Mouse (Mus musculus): ENCODE data around the gene Bach2. TPM values are rescaled to one million over a fixed set of nuclear protein-coding genes. Genes with fewer than 3 reads are reported as not detected.
A peak's percentile ranks its signal among the peaks of the same experiment; 100 is the strongest.

The Bach2 gene
- polyA plus RNA-seq, 1 experiment: 57.6 TPM

- H3K4me3 ChIP-seq (replicated peaks; ENCODE audit: control insufficient read depth, low read depth, low read length): no peak overlapping the region
- H3K27ac ChIP-seq (ENCODE audit: control insufficient read depth, insufficient read depth, low read depth, low read length, poor library complexity): no peak overlapping the region
- no peaks in the 10 kb centered on the region; the same call in 1 of the 2 replicates for H3K4me1 ChIP-seq (ENCODE audit: control insufficient read depth, insufficient read depth, low read length)
- 73% methylated on average over 7 of the region's 7 CpGs for WGBS
- no peak for TF ChIP-seq POLR2A (IDR thresholded peaks at IDR 0.05; ENCODE audit: borderline replicate concordance, control insufficient read depth, low read depth, low read length)
- no peak for TF ChIP-seq CTCF (IDR thresholded peaks at IDR 0.05; ENCODE audit: control insufficient read depth, insufficient read depth, low read length)
Measured at GRCm38 (mm10) chr4:32555506-32555905, 316.9 kb downstream of the Bach2 start.

- 24% methylated on average over 6 of the region's 6 CpGs for WGBS
- H3K4me1 ChIP-seq (ENCODE audit: control insufficient read depth, insufficient read depth, low read length): peaks cover 1% of the 10 kb centered on the region
- no peak overlapping the region for H3K4me3 ChIP-seq (replicated peaks; ENCODE audit: control insufficient read depth, low read depth, low read length)
- H3K27ac ChIP-seq (ENCODE audit: control insufficient read depth, insufficient read depth, low read depth, low read length, poor library complexity): no peak overlapping the region
- TF ChIP-seq CTCF (IDR thresholded peaks at IDR 0.05; ENCODE audit: control insufficient read depth, insufficient read depth, low read length) (no peak), POLR2A (IDR thresholded peaks at IDR 0.05; ENCODE audit: borderline replicate concordance, control insufficient read depth, low read depth, low read length) (no peak)
Measured at GRCm38 (mm10) chr4:32560246-32560645, 321.6 kb downstream of the Bach2 start.

DNA sequence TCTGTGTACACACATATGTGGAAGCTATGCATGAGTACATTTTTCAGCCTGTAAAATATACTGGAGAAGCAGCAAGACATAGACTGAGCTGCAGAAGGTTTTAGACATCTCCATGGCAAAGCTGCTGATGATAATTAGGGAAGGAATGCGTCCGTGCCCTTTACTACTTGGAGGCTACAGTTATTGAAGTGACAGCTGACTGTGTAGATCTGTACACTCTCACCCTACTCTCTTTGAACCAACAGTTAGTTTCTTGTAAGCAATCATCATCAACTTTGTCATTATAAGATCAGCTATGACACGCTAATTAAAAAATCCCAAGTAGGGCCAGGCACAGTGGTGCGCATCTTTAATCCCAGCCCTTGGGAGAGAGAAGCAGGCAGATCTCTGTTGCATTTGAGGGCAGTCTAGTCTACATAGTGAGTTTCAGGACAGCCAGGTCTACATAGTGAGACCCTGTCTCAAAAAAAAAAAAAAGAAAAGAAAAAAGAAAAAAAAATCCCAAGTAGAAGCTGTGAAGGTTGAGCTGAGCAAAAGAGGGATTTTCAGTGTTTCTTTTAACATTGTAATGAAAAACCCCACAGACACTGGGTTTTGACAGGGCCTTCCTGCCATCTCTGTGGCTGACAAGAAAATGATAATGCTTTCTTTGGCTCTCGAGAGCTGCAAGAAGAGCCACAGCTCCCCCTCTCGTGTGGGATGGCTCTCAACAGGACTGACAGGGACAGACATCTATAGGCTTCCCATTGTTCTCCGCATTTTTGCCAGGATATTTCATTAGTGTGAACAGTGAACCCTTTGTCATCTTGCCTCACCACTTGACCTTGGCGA, 322.3 kb downstream of the Bach2 start:
- 77% methylated on average over 8 of the region's 8 CpGs for WGBS
- TF ChIP-seq CTCF (IDR thresholded peaks at IDR 0.05; ENCODE audit: control insufficient read depth, insufficient read depth, low read length): no peak
- no peak for TF ChIP-seq POLR2A (IDR thresholded peaks at IDR 0.05; ENCODE audit: borderline replicate concordance, control insufficient read depth, low read depth, low read length)
- H3K4me3 ChIP-seq (replicated peaks; ENCODE audit: control insufficient read depth, low read depth, low read length): no peak overlapping the region

DNA sequence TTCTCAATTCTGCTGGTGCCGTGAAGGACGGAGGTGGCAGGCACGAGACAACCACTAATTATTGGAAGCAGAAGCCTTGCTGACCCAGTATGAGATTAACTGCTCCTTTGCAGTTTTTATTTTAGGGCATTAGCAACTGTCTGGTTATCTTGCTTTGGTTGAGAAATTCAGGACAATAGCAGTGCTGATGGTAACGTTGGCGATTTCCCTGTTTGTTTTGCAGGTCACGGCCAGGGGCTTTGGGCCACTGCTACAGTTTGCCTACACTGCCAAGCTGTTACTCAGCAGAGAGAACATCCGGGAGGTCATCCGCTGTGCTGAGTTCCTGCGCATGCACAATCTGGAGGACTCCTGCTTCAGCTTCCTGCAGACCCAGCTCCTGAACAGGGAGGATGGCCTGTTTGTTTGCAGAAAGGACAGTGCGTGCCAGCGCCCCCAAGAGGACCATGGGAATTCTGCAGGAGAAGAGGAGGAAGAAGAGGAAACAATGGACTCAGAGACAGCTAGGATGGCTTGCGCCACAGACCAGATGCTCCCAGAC, 323.0 kb downstream of the Bach2 start:
- H3K27ac ChIP-seq (ENCODE audit: control insufficient read depth, insufficient read depth, low read depth, low read length, poor library complexity): no peak overlapping the region
- TF ChIP-seq POLR2A (IDR thresholded peaks at IDR 0.05; ENCODE audit: borderline replicate concordance, control insufficient read depth, low read depth, low read length) (no peak), CTCF (IDR thresholded peaks at IDR 0.05; ENCODE audit: control insufficient read depth, insufficient read depth, low read length) (peak; percentile 23; the same call in 1 of the 2 replicates)
- H3K4me3 ChIP-seq (replicated peaks; ENCODE audit: control insufficient read depth, low read depth, low read length): no peak overlapping the region
- peaks cover 3% of the 10 kb centered on the region for H3K4me1 ChIP-seq (ENCODE audit: control insufficient read depth, insufficient read depth, low read length)
- 72% methylated on average over 12 of the region's 12 CpGs for WGBS

More for the DNA sequence above, 322.3 kb downstream of the Bach2 start:
- Histone ChIP-seq H3K27ac (ENCODE audit: control insufficient read depth, insufficient read depth, low read depth, low read length, poor library complexity) (no peak overlapping the region), H3K4me1 (ENCODE audit: control insufficient read depth, insufficient read depth, low read length) (peaks cover 3% of the 10 kb centered on the region)

- Histone ChIP-seq H3K4me1 (ENCODE audit: control insufficient read depth, insufficient read depth, low read length) (peaks cover 3% of the 10 kb centered on the region), H3K4me3 (replicated peaks; ENCODE audit: control insufficient read depth, low read depth, low read length) (no peak overlapping the region), H3K27ac (ENCODE audit: control insufficient read depth, insufficient read depth, low read depth, low read length, poor library complexity) (no peak overlapping the region)
- TF ChIP-seq CTCF (IDR thresholded peaks at IDR 0.05; ENCODE audit: control insufficient read depth, insufficient read depth, low read length): no peak
- TF ChIP-seq POLR2A (IDR thresholded peaks at IDR 0.05; ENCODE audit: borderline replicate concordance, control insufficient read depth, low read depth, low read length): no peak
- 92% methylated on average over 35 of the region's 35 CpGs for WGBS
Measured at GRCm38 (mm10) chr4:32562319-32563115, 323.9 kb downstream of the Bach2 start.

DNA sequence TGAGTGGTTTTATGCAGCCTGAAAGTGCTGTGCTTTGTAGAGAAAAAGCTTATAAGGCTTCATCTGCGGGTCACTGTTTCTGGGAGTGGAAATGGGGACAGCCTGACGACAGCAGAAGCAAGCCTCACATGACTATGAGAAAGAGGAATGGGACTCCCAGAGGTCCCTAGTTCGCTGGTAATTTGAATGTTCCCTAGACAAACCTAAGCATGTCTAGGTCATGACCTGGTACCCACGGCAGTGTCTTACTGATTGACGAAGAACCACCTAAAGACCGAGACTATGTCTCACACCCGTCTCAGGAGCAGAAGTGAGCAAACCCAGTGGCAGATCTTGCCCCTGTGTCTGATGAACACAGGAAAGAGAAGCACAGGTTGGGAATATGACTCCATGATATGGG, 325.8 kb downstream of the Bach2 start:
- H3K4me1 ChIP-seq (ENCODE audit: control insufficient read depth, insufficient read depth, low read length): peaks cover 3% of the 10 kb centered on the region
- WGBS: 70% methylated on average over 7 of the region's 7 CpGs
- H3K4me3 ChIP-seq (replicated peaks; ENCODE audit: control insufficient read depth, low read depth, low read length): no peak overlapping the region
- TF ChIP-seq POLR2A (IDR thresholded peaks at IDR 0.05; ENCODE audit: borderline replicate concordance, control insufficient read depth, low read depth, low read length) (no peak), CTCF (IDR thresholded peaks at IDR 0.05; ENCODE audit: control insufficient read depth, insufficient read depth, low read length) (no peak)
- peak overlapping the region; percentile 46; the same call in 1 of the 2 replicates for H3K27ac ChIP-seq (ENCODE audit: control insufficient read depth, insufficient read depth, low read depth, low read length, poor library complexity)

GRCm38 (mm10) chr4:32564918-32565317, 326.3 kb downstream of the Bach2 start:
- Histone ChIP-seq H3K4me3 (replicated peaks; ENCODE audit: control insufficient read depth, low read depth, low read length) (no peak overlapping the region), H3K27ac (ENCODE audit: control insufficient read depth, insufficient read depth, low read depth, low read length, poor library complexity) (peak overlapping the region; percentile 46; the same call in 1 of the 2 replicates), H3K4me1 (ENCODE audit: control insufficient read depth, insufficient read depth, low read length) (peaks cover 4% of the 10 kb centered on the region)
- TF ChIP-seq CTCF (IDR thresholded peaks at IDR 0.05; ENCODE audit: control insufficient read depth, insufficient read depth, low read length) (no peak), POLR2A (IDR thresholded peaks at IDR 0.05; ENCODE audit: borderline replicate concordance, control insufficient read depth, low read depth, low read length) (no peak)
- 14% methylated on average over 8 of the region's 8 CpGs for WGBS

GRCm38 (mm10) chr4:32569054-32569453, 330.4 kb downstream of the Bach2 start:
- Histone ChIP-seq H3K4me1 (ENCODE audit: control insufficient read depth, insufficient read depth, low read length) (peaks cover 4% of the 10 kb centered on the region), H3K27ac (ENCODE audit: control insufficient read depth, insufficient read depth, low read depth, low read length, poor library complexity) (no peak overlapping the region), H3K4me3 (replicated peaks; ENCODE audit: control insufficient read depth, low read depth, low read length) (no peak overlapping the region)
- 66% methylated on average over 4 of the region's 4 CpGs for WGBS
- TF ChIP-seq POLR2A (IDR thresholded peaks at IDR 0.05; ENCODE audit: borderline replicate concordance, control insufficient read depth, low read depth, low read length): no peak
- TF ChIP-seq CTCF (IDR thresholded peaks at IDR 0.05; ENCODE audit: control insufficient read depth, insufficient read depth, low read length): no peak
